In genomic region chr12:80168736-80169135, GRCm38 (mm10) we compare ENCODE assay signal across 8 mouse cellular contexts. TPM values are rescaled to one million over a fixed set of nuclear protein-coding genes. Genes with fewer than 3 reads are reported as not detected.
DNase-seq lines count a peak whose midpoint lies in the region; ATAC-seq and TF ChIP-seq lines count a peak whose summit lies in the region.

No protein-coding gene starts in this region.

- no peaks in the 10 kb centered on the region for H3K4me1 ChIP-seq in cerebellum, adult 2 months (ENCODE audit: control insufficient read depth, insufficient read depth, low read length)
- H3K4me1 ChIP-seq in thymus, adult 2 months (replicated peaks; ENCODE audit: control insufficient read depth, insufficient read depth, low read length) = peaks cover 3% of the 10 kb centered on the region
- peaks cover 11% of the 10 kb centered on the region for H3K4me1 ChIP-seq in limb, embryonic 13.5 days
- H3K4me1 ChIP-seq in stomach, postnatal 0 days (replicated peaks; ENCODE audit: control insufficient read depth, insufficient read depth) = no peaks in the 10 kb centered on the region

- WGBS in cerebellum, adult 2 months = 66% methylated on average over 12 of the region's 12 CpGs
- 68% methylated on average over 12 of the region's 12 CpGs for WGBS in thymus, adult 2 months
- 61% methylated on average over 12 of the region's 12 CpGs for WGBS in limb, embryonic 13.5 days
- WGBS in stomach, postnatal 0 days = 57% methylated on average over 12 of the region's 12 CpGs

- DNase-seq in cerebellum, adult 2 months = peak; percentile 28 to 38
- peak; percentile 20 for DNase-seq in thymus, adult 2 months
- DNase-seq in thymus, postnatal 36 days = no peak
- DNase-seq in stomach, postnatal 0 days (ENCODE audit: low spot score) = no peak
- DNase-seq in ovary, adult 18-20 months (ENCODE audit: low spot score) = no peak
- no peak for DNase-seq in embryo, embryonic 9.5 days (ENCODE audit: extremely low spot score)

- no peak for TF ChIP-seq POLR2A in cerebellum, adult 2 months (IDR thresholded peaks at IDR 0.05; ENCODE audit: borderline replicate concordance, insufficient read depth, low read length)
- TF ChIP-seq POLR2A in thymus, adult 2 months (IDR thresholded peaks at IDR 0.05; ENCODE audit: control insufficient read depth, extremely low read depth, insufficient read depth, low read length, poor library complexity) = no peak

- no peak for TF ChIP-seq EP300 in stomach, postnatal 0 days (optimal IDR thresholded peaks at IDR 0.05)

- no peaks in the 10 kb centered on the region for H3K27me3 ChIP-seq in cerebellum, adult 2 months (ENCODE audit: control insufficient read depth, insufficient read depth, low read length)
- no peaks in the 10 kb centered on the region for H3K27me3 ChIP-seq in thymus, adult 2 months (ENCODE audit: control insufficient read depth, insufficient read depth, low read length)
- no peaks in the 10 kb centered on the region for H3K27me3 ChIP-seq in limb, embryonic 13.5 days
- H3K27me3 ChIP-seq in stomach, postnatal 0 days (ENCODE audit: control insufficient read depth, insufficient read depth, low read length) = no peaks in the 10 kb centered on the region

- no peak overlapping the region for H3K27ac ChIP-seq in cerebellum, adult 2 months (ENCODE audit: insufficient read depth, low read length)
- H3K27ac ChIP-seq in thymus, adult 2 months (ENCODE audit: control insufficient read depth, insufficient read depth, low read length) = no peak overlapping the region
- H3K27ac ChIP-seq in limb, embryonic 13.5 days = peak overlapping the region; percentile 22; the same call in 1 of the 2 replicates
- H3K27ac ChIP-seq in stomach, postnatal 0 days (replicated peaks) = no peak overlapping the region

- H3K4me3 ChIP-seq in cerebellum, adult 2 months (replicated peaks; ENCODE audit: insufficient read depth, low read depth, low read length) = peak overlapping the region; percentile 24
- H3K4me3 ChIP-seq in thymus, adult 2 months (ENCODE audit: control insufficient read depth, insufficient read depth, low read length) = no peak overlapping the region
- H3K4me3 ChIP-seq in limb, embryonic 13.5 days = peak overlapping the region; percentile 61; the same call in 1 of the 2 replicates
- H3K4me3 ChIP-seq in stomach, postnatal 0 days (ENCODE audit: low read depth, low read length) = no peak overlapping the region; the same call in 1 of the 2 replicates

- TF ChIP-seq CTCF in cerebellum, adult 2 months (IDR thresholded peaks at IDR 0.05; ENCODE audit: borderline replicate concordance, insufficient read depth, low read depth, low read length) = no peak
- TF ChIP-seq CTCF in thymus, adult 2 months (IDR thresholded peaks at IDR 0.05; ENCODE audit: borderline replicate concordance, control insufficient read depth, extremely low read depth, insufficient read depth, low read length, poor library complexity) = no peak
- TF ChIP-seq CTCF in stomach, postnatal 0 days (IDR thresholded peaks at IDR 0.05; ENCODE audit: low read depth) = no peak

- H3K4me2 ChIP-seq in limb, embryonic 13.5 days (replicated peaks) = peak overlapping the region; percentile 50
- H3K4me2 ChIP-seq in stomach, postnatal 0 days (replicated peaks; ENCODE audit: low read depth) = peak overlapping the region; percentile 37; the same call in 1 of the 2 replicates

- ATAC-seq in cerebellum, adult (ENCODE audit: insufficient number of reproducible peaks, low FRiP score, low TSS enrichment) = no peak
- peak; percentile 3; the same call in 1 of the 2 replicates for ATAC-seq in limb, embryonic 13.5 days (ENCODE audit: low FRiP score, low read depth)
- 0 out of 2 replicates have a peak, but pooled peaks have one; percentile 23 for ATAC-seq in stomach, postnatal 0 days (ENCODE audit: low FRiP score, low TSS enrichment)

- no peaks in the 10 kb centered on the region for H3K9me3 ChIP-seq in limb, embryonic 13.5 days
- H3K9me3 ChIP-seq in stomach, postnatal 0 days (ENCODE audit: control insufficient read depth, low read length) = no peaks in the 10 kb centered on the region

- peaks cover 39% of the 10 kb centered on the region for H3K36me3 ChIP-seq in thymus, adult 2 months (ENCODE audit: control insufficient read depth, insufficient read depth, low read length)
- peaks cover 62% of the 10 kb centered on the region for H3K36me3 ChIP-seq in limb, embryonic 13.5 days
- H3K36me3 ChIP-seq in stomach, postnatal 0 days (ENCODE audit: control insufficient read depth, insufficient read depth, low read length) = peaks cover 15% of the 10 kb centered on the region

- H3K9ac ChIP-seq in limb, embryonic 13.5 days = no peak overlapping the region
- H3K9ac ChIP-seq in stomach, postnatal 0 days (ENCODE audit: low read length) = no peak overlapping the region

RNA-seq across cellular contexts. Expression of gene Zfp36l1, which starts 55.9 kb away (rescaled TPM):
- 20.4 and 23.2 TPM in 2 replicates for polyA plus RNA-seq in cerebellum, adult 2 months (2012; rRNA removed)
- 253 and 297 TPM in 2 replicates for polyA plus RNA-seq in thymus, adult 2 months (2012; rRNA removed)
- polyA plus RNA-seq in limb, embryonic 13.5 days (2015; fragmentation: Nextera tagmentation; extraction: Ambion mirVana) = 134 and 146 TPM in 2 replicates
- 90.8 and 98.5 TPM in 2 replicates for polyA plus RNA-seq in stomach, postnatal 0 days (2015; fragmentation: Nextera tagmentation; extraction: Ambion mirVana)

Comparison
In these comparisons a context has a peak if more than half of its experiments do, and no peak if none do; other contexts are left out.
1. DNase-seq: peak in cerebellum, adult 2 months (2 of 2) and thymus, adult 2 months (single experiment); none in thymus, postnatal 36 days (0 of 2), stomach, postnatal 0 days (single experiment), ovary, adult 18-20 months (single experiment) and embryo, embryonic 9.5 days (single experiment).
2. H3K4me3 ChIP-seq: peak in cerebellum, adult 2 months (single experiment) and limb, embryonic 13.5 days (single experiment); none in thymus, adult 2 months (single experiment) and stomach, postnatal 0 days (single experiment).